26 mouse cellular contexts compared by ENCODE assay signal in genomic region chr6:87005577-87005976, GRCm38 (mm10). TPM values are rescaled to one million over a fixed set of nuclear protein-coding genes. Genes with fewer than 3 reads are reported as not detected.
DNase-seq lines count a peak whose midpoint lies in the region; ATAC-seq and TF ChIP-seq lines count a peak whose summit lies in the region.
"Had no signal": no experiment of that assay in that cellular context is flagged by ENCODE, and none has a peak within 500 bp of the region (broad histone marks: within the 10 kb centered on the region; RNA-seq: fewer than 3 reads in every experiment).

No protein-coding gene starts in this region.

- CTCF ChIA-PET in Patski (lab: Charles Lee), result no interaction called here

- in situ Hi-C loops in Patski (cut with MboI; ENCODE audit: low pct_unique_long_range_greater_than_20kb), result no loop called here

- H3K79me2 ChIP-seq in C2C12 (ENCODE audit: control insufficient read depth, insufficient read depth) (peaks cover 9% of the 10 kb centered on the region), myocyte (ENCODE audit: control insufficient read depth, insufficient read depth) (peaks cover 4% of the 10 kb centered on the region)

- H3K4me3 ChIP-seq in C2C12 (ENCODE audit: insufficient read depth, poor library complexity, severe bottlenecking) (no peak overlapping the region), myocyte (no peak overlapping the region)
- no peak overlapping the region for H3K4me3 ChIP-seq in left cerebral cortex, adult 2 months
- H3K4me3 ChIP-seq in midbrain, postnatal 0 days (ENCODE audit: low read depth, low read length), result no peak overlapping the region
- H3K4me3 ChIP-seq: embryonic facial prominence, embryonic 12.5 days; embryonic facial prominence, embryonic 15.5 days; erythroblast, embryonic 14.5 days; forebrain, embryonic 10.5 days; forebrain, embryonic 13.5 days; gastrocnemius, adult 2 months; hindbrain, embryonic 12.5 days; hindbrain, embryonic 15.5 days had no signal

- no peak overlapping the region for H3ac ChIP-seq in C2C12 (ENCODE audit: control insufficient read depth, insufficient read length, low read depth)
- H3ac ChIP-seq in myocyte (ENCODE audit: control insufficient read depth, insufficient read length), result no peak overlapping the region

- no peaks in the 10 kb centered on the region for H3K9me3 ChIP-seq in midbrain, postnatal 0 days (ENCODE audit: low read length)
- H3K9me3 ChIP-seq: embryonic facial prominence, embryonic 12.5 days; embryonic facial prominence, embryonic 15.5 days; forebrain, embryonic 10.5 days; forebrain, embryonic 13.5 days; hindbrain, embryonic 12.5 days; hindbrain, embryonic 15.5 days had no signal

- H3K27me3 ChIP-seq in C2C12 (ENCODE audit: control insufficient read depth, insufficient read depth, insufficient read length) (no peaks in the 10 kb centered on the region), Patski (no peaks in the 10 kb centered on the region), myocyte (ENCODE audit: control insufficient read depth, insufficient read depth, insufficient read length) (no peaks in the 10 kb centered on the region)
- H3K27me3 ChIP-seq in midbrain, postnatal 0 days (ENCODE audit: insufficient read depth, low read length), result no peaks in the 10 kb centered on the region
- H3K27me3 ChIP-seq: embryonic facial prominence, embryonic 12.5 days; embryonic facial prominence, embryonic 15.5 days; forebrain, embryonic 13.5 days; hindbrain, embryonic 12.5 days; hindbrain, embryonic 15.5 days had no signal

- POLR2A ChIA-PET in Patski (lab: Charles Lee), result interaction anchor here (0.7 kb wide), 1 partner anchor 62 kb away, joined by 4 read pairs; no protein-coding TSS in a partner anchor

- peaks cover 4% of the 10 kb centered on the region for H3K79me3 ChIP-seq in C2C12 (ENCODE audit: low read depth)

- intact Hi-C loops in left cerebral cortex, adult 2 months (cut with DNase I), result loop anchor here (10.0 kb wide), 1 partner anchor 261 kb away; no protein-coding TSS in a partner anchor

- DNase-seq in 3T3-L1 (ENCODE audit: low read depth, low spot score) (peak; percentile 97), Patski (ENCODE audit: low read depth, low spot score) (peak; percentile 89)
- DNase-seq in left cerebral cortex, adult 2 months (ENCODE audit: extremely low spot score in 1 of 2, low spot score in 2 of 2), result no peak
- DNase-seq in midbrain, postnatal 0 days (ENCODE audit: low spot score), result no peak
- DNase-seq in right cerebral cortex, postnatal 10 days (ENCODE audit: low spot score in 2 of 2), result no peak
- DNase-seq: adrenal gland, postnatal 10 days; adrenal gland, postnatal 36 days; cerebellum, adult 18-20 months; cerebellum, adult 9-10 months; cerebellum, postnatal 14 days; gastrocnemius, adult 2 months; gastrocnemius, postnatal 14 days; heart, adult 11 months had no signal

- TF ChIP-seq CTCF in C2C12 (IDR thresholded peaks at IDR 0.05; ENCODE audit: control insufficient read depth, insufficient read depth, insufficient read length), result no peak
- TF ChIP-seq CTCF in Patski (IDR thresholded peaks at IDR 0.05), result no peak
- no peak for TF ChIP-seq CTCF in left cerebral cortex, adult 2 months (IDR thresholded peaks at IDR 0.05)
- no peak for TF ChIP-seq CTCF in midbrain, postnatal 0 days (IDR thresholded peaks at IDR 0.05)

- H3K9ac ChIP-seq in midbrain, postnatal 0 days (replicated peaks; ENCODE audit: low read length, poor library complexity, severe bottlenecking), result no peak overlapping the region
- H3K9ac ChIP-seq: embryonic facial prominence, embryonic 12.5 days; embryonic facial prominence, embryonic 15.5 days; forebrain, embryonic 13.5 days; hindbrain, embryonic 12.5 days; hindbrain, embryonic 15.5 days had no signal

- H3K4me1 ChIP-seq in midbrain, postnatal 0 days (ENCODE audit: insufficient read depth, low read length), result peaks cover 2% of the 10 kb centered on the region; the same call in 1 of the 2 replicates

- no peak for TF ChIP-seq POLR2A in myocyte (IDR thresholded peaks at IDR 0.05; ENCODE audit: insufficient read length, low read depth)

- ATAC-seq in Patski, result peak; percentile 55
- no peak for ATAC-seq in midbrain, postnatal 0 days (ENCODE audit: low FRiP score)
- ATAC-seq: activated CD4-positive, CD25-positive, alpha-beta regulatory T cell, adult 4 months; forebrain, embryonic 13.5 days; forebrain, embryonic 16.5 days; intestine, postnatal 0 days had no signal

- H3K36me3 ChIP-seq in C2C12 (ENCODE audit: control insufficient read depth, insufficient read depth) (no peaks in the 10 kb centered on the region), myocyte (ENCODE audit: control insufficient read depth, insufficient read depth) (no peaks in the 10 kb centered on the region)
- H3K36me3 ChIP-seq in midbrain, postnatal 0 days (ENCODE audit: insufficient read depth, low read length), result no peaks in the 10 kb centered on the region
- H3K36me3 ChIP-seq: embryonic facial prominence, embryonic 12.5 days; embryonic facial prominence, embryonic 15.5 days; forebrain, embryonic 10.5 days; hindbrain, embryonic 12.5 days; hindbrain, embryonic 15.5 days had no signal

- peak overlapping the region; percentile 21 for H3K4me2 ChIP-seq in myocyte (ENCODE audit: low read depth)
- no peak overlapping the region for H3K4me2 ChIP-seq in midbrain, postnatal 0 days (ENCODE audit: low read depth, low read length, poor library complexity, severe bottlenecking)
- H3K4me2 ChIP-seq: embryonic facial prominence, embryonic 12.5 days; embryonic facial prominence, embryonic 15.5 days; forebrain, embryonic 13.5 days; heart, embryonic 11.5 days; hindbrain, embryonic 12.5 days; hindbrain, embryonic 15.5 days had no signal

- no peak overlapping the region for H3K27ac ChIP-seq in left cerebral cortex, adult 2 months
- H3K27ac ChIP-seq in midbrain, postnatal 0 days (ENCODE audit: low read depth, low read length), result no peak overlapping the region
- H3K27ac ChIP-seq: embryonic facial prominence, embryonic 12.5 days; embryonic facial prominence, embryonic 15.5 days; forebrain, embryonic 10.5 days; forebrain, embryonic 13.5 days; gastrocnemius, adult 2 months; hindbrain, embryonic 12.5 days; hindbrain, embryonic 15.5 days had no signal

TF ChIP-seq in C2C12, 6 proteins besides CTCF, POLR2A, EP300 and RAD21:
- TF ChIP-seq MAX (IDR thresholded peaks at IDR 0.05) (peak; percentile 44), MYOG (IDR thresholded peaks at IDR 0.05; ENCODE audit: control insufficient read depth, extremely low read depth, insufficient read length) (no peak)

TF ChIP-seq in myocyte, 11 proteins besides CTCF, POLR2A, EP300 and RAD21:
- no peak for TF ChIP-seq TCF3 (IDR thresholded peaks at IDR 0.05; ENCODE audit: insufficient read length, low read depth)
- no peak for TF ChIP-seq CEBPB (IDR thresholded peaks at IDR 0.05; ENCODE audit: insufficient read depth, poor library complexity, severe bottlenecking)
- no peak for TF ChIP-seq SRF (IDR thresholded peaks at IDR 0.05; ENCODE audit: control insufficient read depth, insufficient read length, low read depth)
- TF ChIP-seq MYOG (IDR thresholded peaks at IDR 0.05; ENCODE audit: control insufficient read depth in 1 of 3, insufficient read depth in 1 of 3, insufficient read length in 2 of 3, low read depth in 2 of 3), result no peak
- TF ChIP-seq TCF12 (IDR thresholded peaks at IDR 0.05; ENCODE audit: insufficient read depth, poor library complexity, severe bottlenecking), result no peak
- TF ChIP-seq MYOD1 (IDR thresholded peaks at IDR 0.05; ENCODE audit: control insufficient read depth in 1 of 3, insufficient read length in 2 of 3, low read depth in 2 of 3), result no peak
- no peak for TF ChIP-seq REST (IDR thresholded peaks at IDR 0.05; ENCODE audit: insufficient read depth, insufficient read length)
- TF ChIP-seq MAX (IDR thresholded peaks at IDR 0.05; ENCODE audit: low read depth), result no peak
- no peak for TF ChIP-seq USF1 (IDR thresholded peaks at IDR 0.05; ENCODE audit: low read depth)
- TF ChIP-seq E2F4 (IDR thresholded peaks at IDR 0.05; ENCODE audit: insufficient read depth), result no peak
- no peak for TF ChIP-seq POLR2AphosphoS2 (IDR thresholded peaks at IDR 0.05; ENCODE audit: insufficient read length, low read depth)

RNA-seq across cellular contexts. Expression of gene Nfu1, which starts 3.5 kb away (rescaled TPM):
- polyA plus RNA-seq in C2C12 (2012; fragmentation: generic; extraction: Trizol) (108 TPM), Patski (2021) (105 TPM), myocyte (2012; fragmentation: generic; extraction: Trizol) (240 TPM)
- 10 to 100 TPM; 56.0 to 57.2 TPM for total RNA-seq in left cerebral cortex, adult 2 months (2021)
- 395 and 506 TPM in 2 replicates for total RNA-seq in midbrain, postnatal 0 days (2014; rRNA removed)
- polyA plus RNA-seq in midbrain, postnatal 0 days (2015; fragmentation: Nextera tagmentation; extraction: Ambion mirVana), result 163 and 175 TPM in 2 replicates

RNA-seq across cellular contexts. Expression of gene Gfpt1, which starts 37.1 kb away (rescaled TPM):
- polyA plus RNA-seq in C2C12 (2012; fragmentation: generic; extraction: Trizol) (10.5 TPM), Patski (2021) (46.1 TPM), myocyte (2012; fragmentation: generic; extraction: Trizol) (13.4 TPM)
- 10 to 100 TPM; 51.5 to 56.0 TPM for total RNA-seq in left cerebral cortex, adult 2 months (2021)
- 43.7 and 62.3 TPM in 2 replicates for total RNA-seq in midbrain, postnatal 0 days (2014; rRNA removed)
- polyA plus RNA-seq in midbrain, postnatal 0 days (2015; fragmentation: Nextera tagmentation; extraction: Ambion mirVana), result 19.3 and 21.4 TPM in 2 replicates

Comparison
In these comparisons a context has a peak if more than half of its experiments do, and no peak if none do; other contexts are left out.
1. DNase-seq: peak in 3T3-L1 (single experiment) and Patski (single experiment); none in left cerebral cortex, adult 2 months (0 of 2), midbrain, postnatal 0 days (single experiment) and right cerebral cortex, postnatal 10 days (0 of 2).